Mouse (Mus musculus) forebrain, embryonic 15.5 days (tissue): Measurements from ENCODE around the gene Pgm3. TPM values are rescaled to one million over a fixed set of nuclear protein-coding genes. Genes with fewer than 3 reads are reported as not detected.

ENCODE experiments used
- ATAC-seq: fragments of 200-750 bp; cut with Nextera tagmentation; replicated peaks from 2 replicates; pipeline ENCODE4 v1.8.0; 2017; ENCODE audit warnings: mild to moderate bottlenecking, moderate TSS enrichment, moderate library complexity
- H3K27ac ChIP-seq: fragments of 300-500 bp; sonication (generic); replicated peaks from 2 replicates; pipeline ENCODE4 v1.5.1; 2015; ENCODE audit warnings: mild to moderate bottlenecking, inconsistent platforms
- H3K27me3 ChIP-seq: fragments of 300-500 bp; sonication (generic); 2 replicates; pipeline ENCODE4 v1.6.1; 2015; ENCODE audit warnings: inconsistent platforms
- H3K36me3 ChIP-seq: fragments of 300-500 bp; sonication (generic); 2 replicates; pipeline ENCODE4 v1.6.1; 2015; ENCODE audit warnings: mild to moderate bottlenecking, inconsistent platforms
- H3K4me1 ChIP-seq: fragments of 300-500 bp; sonication (generic); 2 replicates; pipeline ENCODE4 v1.6.1; 2015; ENCODE audit warnings: inconsistent platforms
- H3K4me2 ChIP-seq: fragments of 300-500 bp; sonication (generic); replicated peaks from 2 replicates; pipeline ENCODE4 v1.6.1; 2015; ENCODE audit warnings: mild to moderate bottlenecking, inconsistent platforms
- H3K4me3 ChIP-seq: fragments of 300-500 bp; sonication (generic); 2 replicates; pipeline ENCODE4 v1.5.1; 2015; ENCODE audit warnings: mild to moderate bottlenecking, inconsistent platforms
- H3K9ac ChIP-seq: fragments of 300-500 bp; sonication (generic); replicated peaks from 2 replicates; pipeline ENCODE4 v1.6.1; 2015; ENCODE audit warnings: mild to moderate bottlenecking, inconsistent platforms
- H3K9me3 ChIP-seq: fragments of 300-500 bp; sonication (generic); 2 replicates; pipeline ENCODE4 v1.6.1; 2016; ENCODE audit warnings: inconsistent platforms
- WGBS: fragments of 180-500 bp; shearing (Covaris S2); methylation state at CpG from one replicate; pipeline ENCODE4 v1.1.7; 2015; ENCODE audit warnings: mixed read lengths; 5-methylcytosine and 5-hydroxymethylcytosine counted together
- polyA plus RNA-seq: library from polyadenylated mRNA; unstranded; fragments of >200 nt; fragmentation: Nextera tagmentation; extraction: Ambion mirVana; gene quantifications from 2 replicates; pipeline ENCODE4 v1.2.1, GENCODE M21; 2015

Gene Pgm3
- polyA plus RNA-seq, 1 experiment from 2014 or later, result 42.1 TPM

DNA sequence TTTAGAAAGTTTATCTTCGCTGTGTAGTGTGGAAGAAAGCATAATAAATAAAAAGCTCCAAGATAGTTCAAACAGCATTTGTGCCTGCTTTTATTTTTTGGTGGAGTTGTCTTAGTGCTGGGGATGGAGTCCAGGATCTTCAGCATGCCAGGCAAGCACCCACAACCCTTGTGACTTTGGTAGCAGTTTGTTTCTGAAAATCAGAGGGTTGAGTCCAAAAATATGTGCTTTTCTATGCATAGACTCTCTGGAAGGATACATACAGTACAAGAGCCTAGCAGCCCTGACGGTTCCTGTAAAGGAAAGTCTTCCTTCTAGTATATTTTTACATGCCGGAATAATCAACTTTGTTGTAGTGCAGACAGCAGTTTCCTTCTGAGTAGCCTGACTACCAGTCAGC is 20.9 kb downstream of the Pgm3 start:
- Histone ChIP-seq H3K27me3 (no peaks in the 10 kb centered on the region), H3K9me3 (no peaks in the 10 kb centered on the region), H3K36me3 (peaks cover 65% of the 10 kb centered on the region), H3K4me2 (no peak overlapping the region), H3K9ac (no peak overlapping the region), H3K27ac (no peak overlapping the region), H3K4me1 (no peaks in the 10 kb centered on the region), H3K4me3 (no peak overlapping the region)
- 88% methylated on average over 3 of the region's 3 CpGs for WGBS
- no peak for ATAC-seq

DNA sequence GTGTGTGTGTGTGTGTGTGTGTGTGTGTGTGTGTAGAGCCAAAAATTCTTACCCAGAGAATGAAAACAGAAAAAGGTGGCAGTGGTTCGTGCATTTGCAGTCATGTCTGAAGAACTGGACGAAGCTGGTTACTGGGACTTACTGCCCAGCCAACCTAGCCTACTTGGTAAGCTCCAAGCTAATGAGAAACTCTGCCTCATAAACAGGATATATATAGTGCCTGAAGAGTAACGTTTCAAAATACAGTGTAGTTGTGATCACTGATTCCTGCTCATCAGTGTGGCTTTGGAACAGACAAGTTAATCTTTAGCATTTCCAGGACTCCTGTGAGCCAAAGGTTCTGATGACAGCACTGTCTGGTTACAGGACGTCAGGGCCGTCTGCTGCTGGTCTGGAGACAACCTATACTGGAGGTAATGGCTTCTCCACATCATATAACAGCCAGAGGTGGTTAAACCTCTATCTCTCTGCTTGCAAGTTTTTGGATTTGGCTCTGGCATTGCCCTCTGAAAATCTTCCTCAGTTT is 21.9 kb downstream of the Pgm3 start:
- WGBS, result 88% methylated on average over 5 of the region's 5 CpGs
- ATAC-seq, result no peak
- H3K4me3 ChIP-seq, result no peak overlapping the region
- no peak overlapping the region for H3K9ac ChIP-seq
- no peak overlapping the region for H3K27ac ChIP-seq
- H3K4me2 ChIP-seq, result no peak overlapping the region
- H3K9me3 ChIP-seq, result no peaks in the 10 kb centered on the region
- no peaks in the 10 kb centered on the region for H3K27me3 ChIP-seq
- no peaks in the 10 kb centered on the region for H3K4me1 ChIP-seq
- H3K36me3 ChIP-seq, result peaks cover 66% of the 10 kb centered on the region

DNA sequence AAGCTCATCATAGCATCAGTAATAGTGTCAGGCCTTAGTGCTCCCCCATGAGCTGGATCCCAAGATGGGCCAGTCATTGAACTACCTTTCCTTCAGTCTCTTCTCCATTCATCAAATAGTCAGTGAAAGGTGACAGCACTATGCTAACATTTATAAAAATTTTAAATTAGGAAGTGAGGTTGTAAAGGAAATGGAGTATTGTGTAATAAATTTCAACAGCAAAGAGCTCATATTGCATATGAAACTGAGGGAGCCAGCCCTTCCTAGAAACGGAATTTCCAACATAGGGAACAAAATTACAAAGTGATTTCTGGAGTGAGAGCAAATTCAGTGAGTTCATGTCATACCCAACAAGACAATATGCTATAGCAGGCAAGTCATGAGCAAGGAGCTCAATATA is 27.1 kb downstream of the Pgm3 start:
- Histone ChIP-seq H3K4me1 (0 out of 2 replicates have a peak, but pooled peaks cover 4% of the 10 kb centered on the region), H3K9ac (no peak overlapping the region), H3K27ac (no peak overlapping the region), H3K9me3 (no peaks in the 10 kb centered on the region), H3K27me3 (no peaks in the 10 kb centered on the region), H3K36me3 (peaks cover 66% of the 10 kb centered on the region), H3K4me3 (no peak overlapping the region), H3K4me2 (no peak overlapping the region)
- ATAC-seq, result no peak
- WGBS, result 81% methylated on average over 1 of the region's 1 CpGs

DNA sequence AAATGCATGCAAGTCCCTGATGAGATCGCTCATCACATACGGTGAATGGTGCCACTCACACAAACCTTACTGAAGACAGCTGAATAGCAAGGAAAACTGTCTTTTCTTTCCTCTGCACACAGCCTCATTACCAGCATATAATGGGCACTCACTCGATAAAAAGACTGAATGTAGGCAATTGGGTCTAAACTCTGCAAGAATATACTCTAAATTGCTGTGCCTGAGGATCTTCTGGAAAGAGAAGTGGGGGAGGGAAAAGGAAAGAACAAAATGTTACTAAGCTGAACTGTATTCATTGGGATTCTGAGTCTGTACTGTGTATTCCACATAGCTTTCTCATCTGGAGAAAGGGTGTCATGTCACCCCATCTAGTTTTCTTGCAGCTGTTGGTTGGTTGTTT is 28.2 kb downstream of the Pgm3 start:
- whole genome bisulfite sequencing, result 21% methylated on average over 3 of the region's 3 CpGs
- H3K9me3 ChIP-seq, result no peaks in the 10 kb centered on the region
- 0 out of 2 replicates have a peak, but pooled peaks cover 4% of the 10 kb centered on the region for H3K4me1 ChIP-seq
- H3K36me3 ChIP-seq, result peaks cover 57% of the 10 kb centered on the region
- no peak overlapping the region for H3K27ac ChIP-seq
- no peaks in the 10 kb centered on the region for H3K27me3 ChIP-seq
- ATAC-seq, result peak; percentile 58; the same call in 1 of the 2 replicates
- H3K4me3 ChIP-seq, result no peak overlapping the region
- H3K4me2 ChIP-seq, result no peak overlapping the region
- H3K9ac ChIP-seq, result no peak overlapping the region

DNA sequence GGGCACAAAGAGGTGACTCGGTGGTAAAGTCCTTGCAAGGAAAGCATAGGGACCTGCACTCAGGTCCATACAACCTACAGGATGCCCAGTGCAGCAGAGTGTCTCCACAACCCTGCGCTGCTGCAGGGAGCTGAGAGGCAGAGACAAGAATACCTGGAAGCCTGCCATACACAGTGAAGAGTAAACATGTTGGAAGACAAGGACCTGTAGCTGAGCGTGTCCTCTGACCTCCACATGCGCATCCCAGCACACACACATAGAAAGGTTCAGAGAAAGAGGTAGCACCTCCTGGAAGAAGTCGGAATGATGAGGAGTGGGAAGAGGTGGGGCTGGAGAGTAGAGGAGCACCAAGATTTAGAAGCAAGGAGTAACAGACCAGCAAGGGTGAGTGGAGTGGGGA is 37.6 kb downstream of the Pgm3 start:
- H3K36me3 ChIP-seq, result peaks cover 33% of the 10 kb centered on the region
- H3K27me3 ChIP-seq, result no peaks in the 10 kb centered on the region
- no peaks in the 10 kb centered on the region for H3K9me3 ChIP-seq
- H3K9ac ChIP-seq, result no peak overlapping the region
- no peak overlapping the region for H3K4me3 ChIP-seq
- 89% methylated on average over 5 of the region's 5 CpGs for WGBS
- no peaks in the 10 kb centered on the region for H3K4me1 ChIP-seq
- H3K4me2 ChIP-seq, result no peak overlapping the region
- no peak for ATAC-seq
- H3K27ac ChIP-seq, result no peak overlapping the region

GRCm38 (mm10) chr9:86525600-86525999 is 46.0 kb downstream of the Pgm3 start:
- no peak for ATAC-seq
- Histone ChIP-seq H3K4me2 (no peak overlapping the region), H3K36me3 (peaks cover 40% of the 10 kb centered on the region), H3K27ac (no peak overlapping the region), H3K4me3 (no peak overlapping the region), H3K9me3 (no peaks in the 10 kb centered on the region), H3K27me3 (no peaks in the 10 kb centered on the region), H3K4me1 (no peaks in the 10 kb centered on the region), H3K9ac (no peak overlapping the region)
- WGBS, result 62% methylated on average over 2 of the region's 2 CpGs

GRCm38 (mm10) chr9:86522335-86522734 is 49.3 kb downstream of the Pgm3 start:
- H3K36me3 ChIP-seq, result peaks cover 62% of the 10 kb centered on the region
- ATAC-seq, result no peak
- H3K4me1 ChIP-seq, result no peaks in the 10 kb centered on the region
- no peak overlapping the region for H3K4me3 ChIP-seq
- H3K9ac ChIP-seq, result no peak overlapping the region
- no peak overlapping the region for H3K27ac ChIP-seq
- H3K4me2 ChIP-seq, result no peak overlapping the region
- no peaks in the 10 kb centered on the region for H3K9me3 ChIP-seq
- H3K27me3 ChIP-seq, result no peaks in the 10 kb centered on the region

GRCm38 (mm10) chr9:86514798-86515197 is 56.8 kb downstream of the Pgm3 start:
- Histone ChIP-seq H3K9me3 (no peaks in the 10 kb centered on the region), H3K4me3 (no peak overlapping the region), H3K4me2 (no peak overlapping the region), H3K36me3 (peaks cover 61% of the 10 kb centered on the region), H3K4me1 (no peaks in the 10 kb centered on the region), H3K27ac (no peak overlapping the region), H3K27me3 (no peaks in the 10 kb centered on the region), H3K9ac (no peak overlapping the region)
- 94% methylated on average over 4 of the region's 4 CpGs for WGBS
- ATAC-seq, result no peak

GRCm38 (mm10) chr9:86514390-86514789 is 57.3 kb downstream of the Pgm3 start:
- Histone ChIP-seq H3K27ac (no peak overlapping the region), H3K27me3 (no peaks in the 10 kb centered on the region), H3K4me3 (no peak overlapping the region), H3K36me3 (peaks cover 60% of the 10 kb centered on the region), H3K4me2 (no peak overlapping the region), H3K9me3 (no peaks in the 10 kb centered on the region), H3K4me1 (no peaks in the 10 kb centered on the region), H3K9ac (no peak overlapping the region)
- 91% methylated on average over 3 of the region's 3 CpGs for WGBS
- ATAC-seq, result no peak

- peaks cover 57% of the 10 kb centered on the region for H3K36me3 ChIP-seq
Observed at GRCm38 (mm10) chr9:86513733-86514132, 57.9 kb downstream of the Pgm3 start.

DNA sequence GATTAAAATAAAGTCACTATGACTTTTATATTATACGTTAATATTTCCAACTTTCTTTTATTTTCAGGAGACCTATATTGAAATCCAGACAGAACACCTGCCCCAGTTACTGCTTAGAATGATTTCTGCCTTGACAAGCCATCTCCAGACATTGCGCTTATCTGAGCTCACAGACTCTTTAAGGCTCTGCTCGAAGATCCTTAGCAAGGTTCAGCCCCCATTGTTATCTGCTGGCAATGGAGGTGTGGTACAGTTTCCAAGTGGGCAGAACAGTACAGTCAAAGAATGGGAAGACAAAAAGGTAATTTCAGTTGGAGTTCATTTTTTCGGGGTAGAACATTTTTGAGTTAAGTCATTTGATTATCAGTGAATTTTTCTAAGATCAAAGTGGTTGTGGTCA is 64.2 kb downstream of the Pgm3 start:
- H3K4me2 ChIP-seq, result no peak overlapping the region
- H3K27me3 ChIP-seq, result no peaks in the 10 kb centered on the region
- no peak for ATAC-seq
- peaks cover 35% of the 10 kb centered on the region for H3K36me3 ChIP-seq
- no peak overlapping the region for H3K4me3 ChIP-seq
- H3K27ac ChIP-seq, result no peak overlapping the region
- H3K9ac ChIP-seq, result no peak overlapping the region
- H3K9me3 ChIP-seq, result no peaks in the 10 kb centered on the region
- 85% methylated on average over 4 of the region's 4 CpGs for WGBS
- H3K4me1 ChIP-seq, result no peaks in the 10 kb centered on the region

More at GRCm38 (mm10) chr9:86513733-86514132, 57.9 kb downstream of the Pgm3 start:
- H3K27me3 ChIP-seq, result no peaks in the 10 kb centered on the region
- no peaks in the 10 kb centered on the region for H3K4me1 ChIP-seq
- no peak overlapping the region for H3K27ac ChIP-seq
- H3K4me2 ChIP-seq, result no peak overlapping the region
- no peak overlapping the region for H3K9ac ChIP-seq
- 79% methylated on average over 5 of the region's 5 CpGs for WGBS
- H3K4me3 ChIP-seq, result no peak overlapping the region
- H3K9me3 ChIP-seq, result no peaks in the 10 kb centered on the region
- no peak for ATAC-seq
